Mouse (Mus musculus) E14TG2a.4 (cell line): ENCODE results near the gene Cep250.

ENCODE experiments used
- H3K27me3 ChIP-seq: 2 replicates; pipeline ENCODE4 v1.6.1; 2014; ENCODE audit warnings: low read length, control low read depth; ENCODE audit not compliant: insufficient read depth
- H3K36me3 ChIP-seq: 2 replicates; pipeline ENCODE4 v1.6.1; 2014; ENCODE audit warnings: low read length, control low read depth; ENCODE audit not compliant: insufficient read depth
- H3K4me1 ChIP-seq: replicated peaks from 2 replicates; pipeline ENCODE4 v1.6.1; 2014; ENCODE audit warnings: low read depth, low read length, control low read depth
- H3K4me3 ChIP-seq: replicated peaks from 2 replicates; pipeline ENCODE4 v1.5.1; 2014; ENCODE audit warnings: mild to moderate bottlenecking, low read length
- H3K9me3 ChIP-seq: 2 replicates; pipeline ENCODE4 v1.6.1; 2014; ENCODE audit warnings: low read length, control low read depth
- CTCF ChIP-seq: conservative IDR thresholded peaks from 2 replicates; pipeline ENCODE4 v1.5.1; 2014; ENCODE audit warnings: low read length
- NANOG ChIP-seq: IDR thresholded peaks from 2 replicates; pipeline ENCODE4 v1.6.1; 2014; ENCODE audit warnings: borderline replicate concordance, low read length, mixed read lengths
- POU5F1 ChIP-seq: IDR thresholded peaks from 2 replicates; pipeline ENCODE4 v1.6.1; 2014; ENCODE audit warnings: low read length, borderline replicate concordance

Gene Cep250

GRCm38 (mm10) chr2:155987131-155987530 lies 30.9 kb downstream of the Cep250 start:
- Histone ChIP-seq H3K4me1 (peaks cover 13% of the 10 kb centered on the region), H3K9me3 (no peaks in the 10 kb centered on the region), H3K27me3 (no peaks in the 10 kb centered on the region), H3K36me3 (peaks cover 98% of the 10 kb centered on the region), H3K4me3 (no peak overlapping the region)
- no peak for TF ChIP-seq POU5F1
- no peak for TF ChIP-seq CTCF
- TF ChIP-seq NANOG: no peak

DNA sequence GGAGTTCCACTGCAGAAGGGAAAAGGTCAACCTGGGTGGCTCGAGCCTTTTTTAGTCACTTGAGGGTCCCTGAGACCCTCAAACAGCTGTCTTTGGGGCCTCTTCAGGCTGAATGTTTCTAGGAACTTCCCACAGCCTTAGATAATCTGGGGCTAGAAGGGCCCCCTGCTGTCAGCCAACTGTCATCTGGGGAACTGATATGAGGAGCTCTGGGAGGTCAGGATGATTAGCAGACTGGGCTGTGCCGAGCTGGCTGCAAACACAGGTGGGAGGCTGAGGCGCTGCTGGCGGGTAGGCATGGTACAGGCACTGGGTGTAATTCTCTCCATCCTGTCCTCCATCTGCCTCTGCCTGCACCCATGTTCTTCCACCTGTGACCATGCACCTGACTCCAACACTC lies 32.8 kb downstream of the Cep250 start:
- H3K4me3 ChIP-seq: no peak overlapping the region
- peaks cover 98% of the 10 kb centered on the region for H3K36me3 ChIP-seq
- TF ChIP-seq POU5F1 (no peak), NANOG (no peak), CTCF (no peak)
- H3K9me3 ChIP-seq: no peaks in the 10 kb centered on the region
- H3K4me1 ChIP-seq: peaks cover 21% of the 10 kb centered on the region
- no peaks in the 10 kb centered on the region for H3K27me3 ChIP-seq

GRCm38 (mm10) chr2:155991151-155991550 lies 34.9 kb downstream of the Cep250 start:
- no peak overlapping the region for H3K4me3 ChIP-seq
- TF ChIP-seq CTCF: no peak
- no peak for TF ChIP-seq POU5F1
- no peak for TF ChIP-seq NANOG
- no peaks in the 10 kb centered on the region for H3K9me3 ChIP-seq
- peaks cover 28% of the 10 kb centered on the region for H3K4me1 ChIP-seq
- no peaks in the 10 kb centered on the region for H3K27me3 ChIP-seq
- peaks cover 98% of the 10 kb centered on the region for H3K36me3 ChIP-seq

DNA sequence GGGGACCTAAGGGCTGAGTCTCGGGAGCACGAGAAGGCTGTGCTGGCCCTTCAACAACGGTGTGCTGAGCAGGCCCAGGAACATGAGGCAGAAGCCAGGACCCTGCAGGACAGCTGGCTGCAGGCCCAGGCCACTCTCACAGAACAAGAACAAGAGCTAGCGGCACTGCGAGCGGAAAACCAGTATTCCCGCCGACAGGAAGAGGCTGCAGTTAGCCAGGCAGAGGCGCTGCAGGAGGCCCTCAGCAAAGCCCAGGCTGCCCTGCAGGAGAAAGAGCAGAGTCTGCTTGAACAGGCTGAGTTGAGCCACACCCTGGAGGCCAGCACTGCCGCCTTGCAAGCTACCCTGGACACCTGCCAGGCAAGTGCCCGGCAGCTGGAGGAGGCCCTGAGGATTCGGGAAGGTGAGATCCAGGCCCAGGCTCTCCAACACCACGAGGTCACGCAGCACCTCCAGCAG lies 35.6 kb downstream of the Cep250 start:
- peaks cover 100% of the 10 kb centered on the region for H3K36me3 ChIP-seq
- peak overlapping the region; percentile 45 for H3K4me3 ChIP-seq
- no peak for TF ChIP-seq POU5F1
- TF ChIP-seq CTCF: no peak
- no peak for TF ChIP-seq NANOG
- peaks cover 28% of the 10 kb centered on the region for H3K4me1 ChIP-seq
- H3K27me3 ChIP-seq: no peaks in the 10 kb centered on the region
- no peaks in the 10 kb centered on the region for H3K9me3 ChIP-seq

DNA sequence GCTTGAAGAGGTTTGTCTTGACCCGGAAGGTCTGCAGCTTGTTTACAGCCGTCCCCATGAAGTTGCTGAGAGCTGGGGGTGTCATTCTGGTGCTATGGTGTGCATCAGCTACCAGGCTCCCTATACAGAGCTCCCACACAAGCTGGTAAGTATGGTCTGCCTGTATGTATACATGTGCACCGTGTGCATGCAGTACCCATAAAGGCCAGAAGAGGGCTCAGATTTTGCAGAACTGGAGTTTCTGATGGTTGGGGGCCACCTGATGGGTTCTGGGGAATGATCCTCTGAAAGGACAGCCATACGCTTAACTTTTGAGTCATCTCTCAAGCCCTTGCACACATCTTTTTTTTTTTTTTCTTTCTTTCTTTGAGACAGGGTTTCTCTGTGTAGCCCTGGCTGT lies 49.1 kb downstream of the Cep250 start:
- Histone ChIP-seq H3K9me3 (no peaks in the 10 kb centered on the region), H3K36me3 (peaks cover 29% of the 10 kb centered on the region), H3K27me3 (no peaks in the 10 kb centered on the region), H3K4me3 (no peak overlapping the region), H3K4me1 (peaks cover 19% of the 10 kb centered on the region)
- peak; percentile 88 for TF ChIP-seq CTCF
- no peak for TF ChIP-seq POU5F1

GRCm38 (mm10) chr2:156007888-156008532 lies 51.8 kb downstream of the Cep250 start, which contains the start of the genes 6430550D23Rik and Ergic3:
6430550D23Rik (minus strand) TSS chr2:156007977.
Ergic3 (plus strand) TSS chr2:156008045.
- H3K4me1 ChIP-seq: peaks cover 19% of the 10 kb centered on the region
- H3K36me3 ChIP-seq: peaks cover 40% of the 10 kb centered on the region
- no peaks in the 10 kb centered on the region for H3K9me3 ChIP-seq
- H3K4me3 ChIP-seq: peak within 1 kb of the TSS; percentile 99
- H3K27me3 ChIP-seq: no peaks in the 10 kb centered on the region
- TF ChIP-seq POU5F1 (no peak), NANOG (no peak), CTCF (no peak)

DNA sequence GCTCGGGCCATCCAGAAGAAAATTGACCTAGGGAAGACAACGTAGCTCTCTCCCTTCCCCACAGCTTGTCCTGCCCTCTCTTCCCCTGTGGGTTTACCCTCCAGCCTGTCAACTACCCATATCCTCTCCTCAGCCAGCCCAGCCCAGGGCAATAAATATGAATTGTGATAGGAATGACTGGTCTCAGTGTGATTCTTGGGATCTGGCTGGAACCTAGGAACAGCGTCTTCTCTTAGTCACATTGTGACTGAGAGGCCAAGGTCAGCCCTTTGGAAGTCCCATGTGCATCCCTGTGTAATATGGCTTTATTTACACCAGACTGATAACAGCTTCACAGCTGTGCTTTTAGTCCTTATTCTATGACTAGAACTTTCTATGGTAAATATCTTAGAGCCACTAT lies 61.8 kb downstream of the Cep250 start:
- no peaks in the 10 kb centered on the region for H3K27me3 ChIP-seq
- H3K4me3 ChIP-seq: no peak overlapping the region
- H3K4me1 ChIP-seq: no peaks in the 10 kb centered on the region
- H3K9me3 ChIP-seq: no peaks in the 10 kb centered on the region
- TF ChIP-seq CTCF (no peak), NANOG (no peak), POU5F1 (no peak)
- peaks cover 65% of the 10 kb centered on the region for H3K36me3 ChIP-seq

GRCm38 (mm10) chr2:156021219-156021618 lies 65.0 kb downstream of the Cep250 start:
- H3K36me3 ChIP-seq: peaks cover 34% of the 10 kb centered on the region
- TF ChIP-seq POU5F1 (no peak), NANOG (no peak), CTCF (no peak)
- peaks cover 4% of the 10 kb centered on the region; the same call in 1 of the 2 replicates for H3K4me1 ChIP-seq
- H3K27me3 ChIP-seq: no peaks in the 10 kb centered on the region
- H3K9me3 ChIP-seq: no peaks in the 10 kb centered on the region
- no peak overlapping the region for H3K4me3 ChIP-seq

- Histone ChIP-seq H3K36me3 (peaks cover 28% of the 10 kb centered on the region), H3K27me3 (no peaks in the 10 kb centered on the region), H3K9me3 (no peaks in the 10 kb centered on the region), H3K4me1 (peaks cover 4% of the 10 kb centered on the region; the same call in 1 of the 2 replicates), H3K4me3 (no peak overlapping the region)
- no peak for TF ChIP-seq NANOG
- TF ChIP-seq CTCF: no peak
- no peak for TF ChIP-seq POU5F1
These were observed 65.5 kb downstream of the Cep250 start for GRCm38 (mm10) chr2:156021765-156022164.
